In the genomic region with DNA sequence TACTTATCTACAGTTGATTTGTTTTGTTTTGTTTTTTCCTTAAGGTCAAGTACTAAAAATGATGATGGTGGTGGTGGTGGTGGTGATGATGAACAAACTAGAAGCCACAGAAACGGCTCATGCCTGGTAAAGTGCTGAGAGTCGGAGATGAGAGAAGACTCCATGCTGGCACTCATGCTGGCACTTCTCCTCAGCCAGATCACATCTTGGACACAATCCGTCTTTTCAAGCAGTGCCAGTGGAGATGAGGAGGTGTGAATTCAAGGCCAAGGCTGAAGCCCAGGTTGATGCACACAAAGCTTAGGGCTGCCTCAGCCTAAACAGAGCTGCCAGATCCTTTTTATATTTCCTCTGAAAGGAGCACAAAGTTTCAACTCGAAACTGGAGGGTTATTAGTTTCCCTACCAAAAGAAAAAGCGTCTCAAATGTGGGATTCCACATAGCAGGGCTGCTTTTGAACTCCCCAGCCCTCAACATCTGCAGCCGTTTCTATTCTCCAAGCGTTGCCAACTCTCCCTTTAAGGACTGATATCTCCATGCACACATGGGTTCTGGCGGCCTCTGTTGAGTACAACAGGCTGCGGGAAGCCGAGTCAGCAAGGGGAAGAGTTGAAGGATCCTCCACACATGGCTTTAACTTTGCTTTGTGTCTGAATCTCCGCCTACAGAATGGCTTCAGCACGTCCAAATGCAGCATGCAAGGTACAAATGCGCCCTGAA, we compare ENCODE assay signal across 22 mouse cellular contexts.
DNase-seq lines count a peak whose midpoint lies in the region; ATAC-seq and TF ChIP-seq lines count a peak whose summit lies in the region.
"Had no signal": no experiment of that assay in that cellular context is flagged by ENCODE, and none has a peak within 500 bp of the region (broad histone marks: within the 10 kb centered on the region; RNA-seq: fewer than 3 reads in every experiment).

No protein-coding gene starts in this region.

- DNase-seq in cerebellum, postnatal 25 days, result peak; percentile 51 to 67
- DNase-seq in cerebellum, postnatal 4 days (ENCODE audit: low spot score in 2 of 2), result no peak
- peak; percentile 21 for DNase-seq in heart, postnatal 4 days
- no peak for DNase-seq in heart, adult 11 months
- peak; percentile 12 for DNase-seq in brain, embryonic 14.5 days (ENCODE audit: low read depth)
- DNase-seq in layer of hippocampus, postnatal 14 days (ENCODE audit: low spot score in 2 of 2), result no peak
- DNase-seq: adrenal gland, postnatal 10 days; gastrocnemius, postnatal 10 days; kidney, adult 8-10 months; kidney, postnatal 10 days; liver, embryonic 13.5 days; lung, adult 2 months; thymus, postnatal 25 days had no signal

- 55% methylated on average over 13 of the region's 13 CpGs for WGBS in limb, embryonic 13.5 days

- H3K27me3 ChIP-seq in limb, embryonic 13.5 days, result peaks cover 22% of the 10 kb centered on the region; the same call in 1 of the 2 replicates
- H3K27me3 ChIP-seq: embryonic facial prominence, embryonic 12.5 days; forebrain, embryonic 15.5 days; intestine, embryonic 15.5 days; liver, embryonic 13.5 days; midbrain, embryonic 12.5 days; stomach, embryonic 15.5 days had no signal

- no peak overlapping the region for H3K4me3 ChIP-seq in limb, embryonic 13.5 days
- H3K4me3 ChIP-seq: embryonic facial prominence, embryonic 12.5 days; forebrain, embryonic 15.5 days; hindbrain, embryonic 10.5 days; intestine, embryonic 15.5 days; liver, embryonic 13.5 days; midbrain, embryonic 12.5 days; stomach, embryonic 15.5 days had no signal

- no peak overlapping the region for H3K4me2 ChIP-seq in limb, embryonic 13.5 days (replicated peaks)
- H3K4me2 ChIP-seq: embryonic facial prominence, embryonic 12.5 days; forebrain, embryonic 15.5 days; intestine, embryonic 15.5 days; liver, embryonic 13.5 days; midbrain, embryonic 12.5 days; stomach, embryonic 15.5 days had no signal

- H3K9ac ChIP-seq in limb, embryonic 13.5 days, result no peak overlapping the region
- H3K9ac ChIP-seq: embryonic facial prominence, embryonic 12.5 days; forebrain, embryonic 15.5 days; intestine, embryonic 15.5 days; liver, embryonic 13.5 days; midbrain, embryonic 12.5 days; stomach, embryonic 15.5 days had no signal

- no peak for TF ChIP-seq CTCF in brain, embryonic 14.5 days (IDR thresholded peaks at IDR 0.05; ENCODE audit: borderline replicate concordance, extremely low read depth, insufficient read depth, insufficient read length)

- H3K9me3 ChIP-seq in limb, embryonic 13.5 days, result no peaks in the 10 kb centered on the region
- H3K9me3 ChIP-seq: embryonic facial prominence, embryonic 12.5 days; forebrain, embryonic 15.5 days; hindbrain, embryonic 10.5 days; intestine, embryonic 15.5 days; liver, embryonic 13.5 days; midbrain, embryonic 12.5 days; stomach, embryonic 15.5 days had no signal

- H3K36me3 ChIP-seq in limb, embryonic 13.5 days, result no peaks in the 10 kb centered on the region
- H3K36me3 ChIP-seq: embryonic facial prominence, embryonic 12.5 days; forebrain, embryonic 15.5 days; hindbrain, embryonic 10.5 days; intestine, embryonic 15.5 days; liver, embryonic 13.5 days; midbrain, embryonic 12.5 days; stomach, embryonic 15.5 days had no signal

- peaks cover 7% of the 10 kb centered on the region; the same call in 1 of the 2 replicates for H3K4me1 ChIP-seq in limb, embryonic 13.5 days
- H3K4me1 ChIP-seq: forebrain, embryonic 15.5 days; intestine, embryonic 15.5 days; liver, embryonic 13.5 days; midbrain, embryonic 12.5 days; stomach, embryonic 15.5 days had no signal

- TF ChIP-seq POLR2A in brain, embryonic 14.5 days (IDR thresholded peaks at IDR 0.05; ENCODE audit: borderline replicate concordance, extremely low read depth, insufficient read depth, insufficient read length, poor library complexity, severe bottlenecking), result no peak

- no peak overlapping the region for H3K27ac ChIP-seq in limb, embryonic 13.5 days
- H3K27ac ChIP-seq: embryonic facial prominence, embryonic 12.5 days; forebrain, embryonic 15.5 days; hindbrain, embryonic 10.5 days; intestine, embryonic 15.5 days; liver, embryonic 13.5 days; midbrain, embryonic 12.5 days; stomach, embryonic 15.5 days had no signal

- peak; percentile 72 for ATAC-seq in limb, embryonic 13.5 days (ENCODE audit: low FRiP score, low read depth)
- ATAC-seq: activated CD4-positive, CD25-positive, alpha-beta regulatory T cell, adult 4 months; forebrain, embryonic 15.5 days; hindbrain, embryonic 16.5 days; intestine, embryonic 15.5 days had no signal

Comparison
In these comparisons a context has a peak if more than half of its experiments do, and no peak if none do; other contexts are left out.
1. DNase-seq: peak in cerebellum, postnatal 25 days (2 of 2), heart, postnatal 4 days (single experiment) and brain, embryonic 14.5 days (single experiment); none in cerebellum, postnatal 4 days (0 of 2), heart, adult 11 months (single experiment) and layer of hippocampus, postnatal 14 days (0 of 2).